Mouse (Mus musculus) mouse embryonic stem cell (cell line): ENCODE measurements around the gene Cd209c.

Source experiments
- in situ Hi-C, 2 experiments: fragments of 300-500 bp; cut with MboI; formaldehyde crosslinking; loops; 1 replicate in 1 of 2; 3 replicates in 1 of 2; pipeline ENCODE4 v1.14.3; 2019 to 2020; ENCODE audit warnings: low sequenced_read_pairs in 2 of 2, low pct_unique_long_range_greater_than_20kb in 1 of 2, mixed read lengths in 1 of 2; ENCODE audit not compliant: unreplicated experiment in 1 of 2

Gene Cd209c

GRCm38 (mm10) chr8:3954646-3955045, at the start of gene Cd209c:
Gene Cd209c, minus strand, starts transcription at chr8:3954746.
- in situ Hi-C loops: loop anchor here (10.0 to 25.0 kb wide), 2 partner anchors 240 to 242 kb away; partner anchors contain the start of gene Clec4g (in 1 of the 2)

- in situ Hi-C loops: no loop called here
These were observed 39.7 kb upstream of the Cd209c start for GRCm38 (mm10) chr8:3994219-3994618.

- in situ Hi-C loops: loop anchor here (10.0 to 25.0 kb wide), 2 partner anchors 241 to 244 kb away; partner anchors contain the start of gene Clec4g (in 1 of the 2)
These were observed 1.5 kb upstream of the Cd209c start for GRCm38 (mm10) chr8:3956037-3956436.

DNA sequence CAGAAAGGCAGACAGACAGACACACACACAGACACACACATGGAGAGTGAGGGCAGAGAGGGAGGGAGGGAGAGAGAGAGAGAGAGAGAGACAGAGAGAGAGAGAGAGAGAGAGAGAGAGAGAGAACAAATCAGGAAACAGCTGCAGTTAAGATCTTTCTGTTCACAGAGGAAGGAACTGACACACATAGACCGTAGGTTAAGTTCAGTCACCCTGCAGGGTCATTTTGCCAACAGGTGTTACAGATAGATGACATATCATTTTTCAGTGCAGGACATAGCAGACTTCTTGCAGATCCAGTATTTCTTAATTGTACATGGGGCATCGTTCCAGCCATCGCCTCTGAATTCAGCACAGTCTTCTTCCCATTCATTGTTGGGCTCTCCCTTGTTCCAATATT, 14.5 kb downstream of the Cd209c start:
- in situ Hi-C loops: no loop called here

DNA sequence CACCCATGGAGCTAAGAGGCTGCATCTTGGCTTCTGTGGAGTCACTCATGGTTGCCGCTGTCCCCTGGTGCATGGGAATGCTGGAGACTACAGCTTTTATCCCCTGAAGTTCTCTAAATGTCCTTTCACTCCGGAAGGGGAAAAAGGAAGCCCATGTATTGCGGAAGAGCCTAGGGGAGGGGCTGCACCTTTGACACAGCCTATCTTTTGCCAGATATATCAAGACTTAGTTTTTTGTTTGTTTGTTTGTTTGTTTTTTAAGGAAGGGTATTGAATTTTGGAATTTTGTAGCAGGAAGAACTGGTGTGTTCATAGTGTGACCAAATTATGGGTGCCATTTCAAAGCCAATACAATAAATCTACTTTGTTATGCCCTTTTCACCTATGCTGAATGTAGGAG, 27.8 kb downstream of the Cd209c start, which contains the start of gene Cd209b:
Cd209b (minus strand) TSS at position 101 of the 400 bp plus-strand sequence.
- in situ Hi-C loops: no loop called here
